Mouse (Mus musculus) cerebellum, postnatal 36 days (tissue): ENCODE data around the gene Ddx5.
"Not testable (repeated sequence)": the region's sequence is repeated elsewhere in the genome, so short reads cannot be mapped to it uniquely, and the experiment has no call there.

ENCODE experiments used
- DNase-seq, 2 experiments: peaks; one replicate each; pipeline ENCODE4 v3.0.0; 2021 to 2022; ENCODE audit warnings: mixed read lengths in 2 of 2

Ddx5 gene

GRCm38 (mm10) chr11:106788775-106789459 lies at the start of gene Ddx5, which contains the start of gene Cep95:
Ddx5 (minus strand) TSS chr11:106789185.
Cep95 (plus strand) TSS chr11:106789252.
- peak; percentile 97 to 99 for DNase-seq

- DNase-seq, result no peak
Measured at GRCm38 (mm10) chr11:106828079-106828478, 39.1 kb upstream of the Ddx5 start.

- no peak for DNase-seq
Measured at GRCm38 (mm10) chr11:106824403-106824802, 35.4 kb upstream of the Ddx5 start.

GRCm38 (mm10) chr11:106823741-106824140 lies 34.8 kb upstream of the Ddx5 start:
- DNase-seq, result no peak

GRCm38 (mm10) chr11:106822911-106823310 lies 33.9 kb upstream of the Ddx5 start:
- peak; percentile 89 to 91 for DNase-seq

GRCm38 (mm10) chr11:106822491-106822890 lies 33.5 kb upstream of the Ddx5 start:
- DNase-seq, result peak in 1 of 2 experiments; percentile 72

- DNase-seq, result no peak
Measured at GRCm38 (mm10) chr11:106821397-106821796, 32.4 kb upstream of the Ddx5 start.

GRCm38 (mm10) chr11:106820972-106821371 lies 32.0 kb upstream of the Ddx5 start:
- peak; percentile 56 to 66 for DNase-seq

GRCm38 (mm10) chr11:106820252-106820651 lies 31.3 kb upstream of the Ddx5 start:
- peak in 1 of 2 experiments; percentile 42 for DNase-seq

GRCm38 (mm10) chr11:106819595-106819994 lies 30.6 kb upstream of the Ddx5 start:
- peak; percentile 43 to 58 for DNase-seq

GRCm38 (mm10) chr11:106818341-106818740 lies 29.4 kb upstream of the Ddx5 start:
- DNase-seq, result no peak

- peak; percentile 86 to 87 for DNase-seq
Measured at GRCm38 (mm10) chr11:106817808-106818207, 28.8 kb upstream of the Ddx5 start.

GRCm38 (mm10) chr11:106817156-106817555 lies 28.2 kb upstream of the Ddx5 start:
- DNase-seq, result no peak

GRCm38 (mm10) chr11:106816316-106816715 lies 27.3 kb upstream of the Ddx5 start:
- DNase-seq, result no peak

GRCm38 (mm10) chr11:106815761-106816160 lies 26.8 kb upstream of the Ddx5 start:
- no peak for DNase-seq

- DNase-seq, result no peak
Measured at GRCm38 (mm10) chr11:106815331-106815730, 26.3 kb upstream of the Ddx5 start.

- peak; percentile 87 to 90 for DNase-seq
Measured at GRCm38 (mm10) chr11:106814601-106815320, 25.8 kb upstream of the Ddx5 start.

- DNase-seq, result no peak
Measured at GRCm38 (mm10) chr11:106812410-106813136, 23.6 kb upstream of the Ddx5 start.

GRCm38 (mm10) chr11:106807442-106807841 lies 18.5 kb upstream of the Ddx5 start:
- DNase-seq, result not testable (repeated sequence)

GRCm38 (mm10) chr11:106802069-106802627 lies 13.2 kb upstream of the Ddx5 start:
- peak in 1 of 2 experiments; percentile 37 for DNase-seq

GRCm38 (mm10) chr11:106795679-106796078 lies 6.7 kb upstream of the Ddx5 start:
- DNase-seq, result no peak

- DNase-seq, result no peak
Measured at GRCm38 (mm10) chr11:106793846-106794245, 4.9 kb upstream of the Ddx5 start.

- peak in 1 of 2 experiments; percentile 35 for DNase-seq
Measured at GRCm38 (mm10) chr11:106789649-106790048, 664 bp upstream of the Ddx5 start.
